Mouse (Mus musculus) embryonic facial prominence, embryonic 12.5 days (tissue): ENCODE data around the gene Slc27a4. TPM values are rescaled to one million over a fixed set of nuclear protein-coding genes. Genes with fewer than 3 reads are reported as not detected.

Experiments
- ATAC-seq: fragments of 200-750 bp; cut with Nextera tagmentation; 2 replicates; pipeline ENCODE4 v1.8.0; 2017; ENCODE audit not compliant: insufficient number of reproducible peaks, insufficient read depth, low FRiP score, low TSS enrichment
- H3K27ac ChIP-seq: fragments of 300-500 bp; sonication (generic); 2 replicates; pipeline ENCODE4 v1.5.1; 2016; ENCODE audit warnings: mild to moderate bottlenecking
- H3K27me3 ChIP-seq: fragments of 300-500 bp; sonication (generic); 2 replicates; pipeline ENCODE4 v1.6.1; 2016; ENCODE audit warnings: mild to moderate bottlenecking, moderate library complexity
- H3K36me3 ChIP-seq: fragments of 300-500 bp; sonication (generic); 2 replicates; pipeline ENCODE4 v1.6.1; 2016; ENCODE audit warnings: mild to moderate bottlenecking
- H3K4me1 ChIP-seq: fragments of 300-500 bp; sonication (generic); 2 replicates; pipeline ENCODE4 v1.6.1; 2016
- H3K4me2 ChIP-seq: fragments of 300-500 bp; sonication (generic); replicated peaks from 2 replicates; pipeline ENCODE4 v1.6.1; 2016; ENCODE audit warnings: mild to moderate bottlenecking, moderate library complexity
- H3K4me3 ChIP-seq: fragments of 300-500 bp; sonication (generic); 2 replicates; pipeline ENCODE4 v1.5.1; 2016; ENCODE audit warnings: mild to moderate bottlenecking
- H3K9ac ChIP-seq: fragments of 300-500 bp; sonication (generic); 2 replicates; pipeline ENCODE4 v1.6.1; 2016; ENCODE audit warnings: mild to moderate bottlenecking, moderate library complexity
- H3K9me3 ChIP-seq: fragments of 300-500 bp; sonication (generic); 2 replicates; pipeline ENCODE4 v1.6.1; 2016; ENCODE audit warnings: mild to moderate bottlenecking, moderate library complexity
- WGBS: fragments of 180-500 bp; shearing (Covaris S2); methylation state at CpG from one replicate; pipeline ENCODE4 v1.1.7; 2016; 5-methylcytosine and 5-hydroxymethylcytosine counted together
- polyA plus RNA-seq: library from polyadenylated mRNA; unstranded; fragments of >200 nt; fragmentation: Nextera tagmentation; extraction: Ambion mirVana; gene quantifications from 2 replicates; pipeline ENCODE4 v1.2.1, GENCODE M21; 2016

Gene Slc27a4
- polyA plus RNA-seq, 1 experiment from 2014 or later = 18.2 TPM

- Histone ChIP-seq H3K36me3 (peaks cover 19% of the 10 kb centered on the region), H3K27ac (no peak overlapping the region), H3K9ac (no peak overlapping the region), H3K27me3 (peaks cover 63% of the 10 kb centered on the region), H3K9me3 (no peaks in the 10 kb centered on the region), H3K4me3 (no peak overlapping the region), H3K4me2 (no peak overlapping the region), H3K4me1 (peaks cover 14% of the 10 kb centered on the region; the same call in 1 of the 2 replicates)
- WGBS = 47% methylated on average over 3 of the region's 3 CpGs
- ATAC-seq = no peak
Observed at GRCm38 (mm10) chr2:29846911-29847310, 44.5 kb downstream of the Slc27a4 start.

- no peak overlapping the region for H3K4me2 ChIP-seq
- H3K36me3 ChIP-seq = no peaks in the 10 kb centered on the region
- H3K9me3 ChIP-seq = no peaks in the 10 kb centered on the region
- H3K4me1 ChIP-seq = peaks cover 14% of the 10 kb centered on the region; the same call in 1 of the 2 replicates
- no peak overlapping the region for H3K9ac ChIP-seq
- H3K27ac ChIP-seq = no peak overlapping the region
- WGBS = 78% methylated on average over 8 of the region's 8 CpGs
- no peak for ATAC-seq
- H3K4me3 ChIP-seq = no peak overlapping the region
- peaks cover 48% of the 10 kb centered on the region for H3K27me3 ChIP-seq
Observed at GRCm38 (mm10) chr2:29849041-29849440, 46.6 kb downstream of the Slc27a4 start.

DNA sequence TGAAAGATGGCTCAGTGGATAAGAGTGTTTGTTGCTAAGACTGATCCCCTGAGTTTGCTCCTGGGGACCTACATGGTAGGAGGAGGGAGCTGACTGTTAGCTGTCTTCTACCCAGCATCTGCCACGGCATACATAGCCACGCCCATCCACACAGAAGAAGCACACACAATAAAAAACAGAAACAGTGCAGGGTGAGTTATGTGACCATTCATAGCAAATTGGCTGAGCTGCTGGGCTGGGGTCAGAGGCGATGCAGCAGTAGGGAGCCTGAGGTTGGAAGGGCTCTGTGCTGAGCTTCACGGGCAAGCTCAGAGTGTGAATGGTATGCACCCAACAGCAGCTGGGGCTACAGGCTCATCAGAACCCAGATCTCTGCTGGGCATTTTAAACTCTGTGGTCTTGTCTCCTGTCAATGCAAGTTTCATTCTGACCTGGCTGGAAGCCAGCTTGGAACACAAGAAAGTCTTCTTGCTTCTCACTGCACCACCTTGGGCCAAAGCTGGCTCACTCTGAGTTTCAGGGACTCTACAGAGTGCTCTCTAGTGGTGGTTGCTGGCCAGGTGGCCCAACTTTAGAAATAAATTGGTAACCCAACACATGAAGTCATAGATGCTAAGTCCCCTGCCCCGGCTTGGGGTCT lies 47.5 kb downstream of the Slc27a4 start:
- Histone ChIP-seq H3K27ac (no peak overlapping the region), H3K27me3 (peaks cover 39% of the 10 kb centered on the region), H3K4me2 (no peak overlapping the region), H3K4me1 (peaks cover 14% of the 10 kb centered on the region; the same call in 1 of the 2 replicates), H3K36me3 (no peaks in the 10 kb centered on the region), H3K4me3 (no peak overlapping the region), H3K9ac (no peak overlapping the region), H3K9me3 (no peaks in the 10 kb centered on the region)
- ATAC-seq = no peak
- WGBS = 61% methylated on average over 5 of the region's 5 CpGs

DNA sequence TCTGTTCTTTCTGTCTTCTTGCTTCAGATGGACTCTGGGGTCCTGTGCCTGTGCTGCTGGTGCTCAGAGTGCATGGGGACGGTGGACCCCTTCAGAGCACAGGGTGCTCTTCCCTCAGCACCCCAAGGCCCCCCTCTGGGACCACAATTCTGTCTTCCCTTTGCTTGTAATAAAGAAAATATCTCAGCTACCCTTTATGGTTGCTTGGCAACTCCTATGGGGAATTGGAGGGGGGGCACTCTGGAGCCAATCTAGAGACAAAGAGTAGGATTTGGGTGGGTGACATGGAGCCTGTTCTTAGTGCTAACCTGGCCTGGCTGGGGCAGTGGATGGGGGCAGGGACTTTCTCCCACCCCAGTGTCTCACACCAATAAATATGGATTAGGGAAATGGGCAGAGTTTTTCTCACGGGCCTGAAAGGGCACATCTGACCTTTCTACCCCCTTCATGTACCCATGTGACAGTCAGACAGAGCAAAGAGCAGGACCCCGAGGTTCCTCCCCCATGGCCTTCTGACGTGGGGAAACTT lies 50.6 kb downstream of the Slc27a4 start:
- no peak overlapping the region for H3K4me2 ChIP-seq
- H3K36me3 ChIP-seq = no peaks in the 10 kb centered on the region
- no peak overlapping the region for H3K9ac ChIP-seq
- no peaks in the 10 kb centered on the region for H3K9me3 ChIP-seq
- no peak overlapping the region for H3K27ac ChIP-seq
- H3K4me1 ChIP-seq = 0 out of 2 replicates have a peak, but pooled peaks cover 6% of the 10 kb centered on the region
- no peak overlapping the region for H3K4me3 ChIP-seq
- ATAC-seq = no peak
- WGBS = 42% methylated on average over 4 of the region's 4 CpGs
- H3K27me3 ChIP-seq = peaks cover 15% of the 10 kb centered on the region

DNA sequence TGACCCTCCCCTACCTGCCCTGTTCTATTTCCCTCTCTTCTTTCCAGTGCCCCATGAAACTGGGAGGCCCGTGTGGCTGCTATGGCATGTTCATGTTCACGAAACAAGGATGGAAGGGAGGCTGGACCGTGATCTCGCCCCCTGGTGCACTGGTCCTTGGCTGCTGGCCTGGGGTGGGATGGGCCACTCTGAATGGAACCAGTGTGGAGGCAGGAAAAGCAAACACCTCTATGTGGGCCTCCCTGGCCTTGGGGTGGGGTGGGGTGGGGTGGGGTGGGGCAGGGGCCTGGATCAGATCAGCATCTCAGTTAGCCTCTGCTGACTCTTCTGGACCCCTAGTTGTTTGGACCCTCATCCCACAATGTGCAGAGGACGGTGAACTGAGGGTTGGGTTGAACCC lies 51.3 kb downstream of the Slc27a4 start:
- no peak overlapping the region for H3K27ac ChIP-seq
- no peak for ATAC-seq
- H3K4me3 ChIP-seq = no peak overlapping the region

DNA sequence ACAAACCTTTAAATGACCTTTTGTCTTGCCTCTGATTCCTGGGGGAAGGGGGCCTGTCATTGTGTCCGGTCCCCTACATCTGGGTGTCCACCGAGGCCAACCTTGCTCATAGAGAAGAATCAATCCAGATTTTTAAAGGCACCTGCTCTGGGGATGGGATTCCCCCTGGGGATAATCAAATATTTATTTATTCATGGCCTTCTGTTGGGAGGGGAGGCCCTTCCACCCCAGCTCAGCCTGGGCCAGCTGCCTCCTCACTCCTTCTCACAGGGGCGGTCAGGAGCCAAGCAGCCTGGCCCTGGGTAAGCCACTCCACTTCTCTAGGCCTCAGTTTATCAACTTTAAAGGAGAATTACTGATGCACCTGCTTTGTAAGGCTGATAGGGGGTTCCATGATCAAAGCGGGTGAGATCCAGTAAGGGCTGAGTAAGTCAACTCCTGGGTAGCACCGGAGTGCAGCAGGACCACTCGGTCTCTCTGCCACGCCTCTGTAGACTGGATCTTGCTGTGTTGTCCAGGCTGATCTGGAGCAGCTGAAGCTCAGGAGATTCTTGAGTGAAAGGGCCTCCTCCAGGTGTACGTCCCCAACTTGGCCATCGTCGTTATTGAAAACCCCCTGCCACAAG lies 53.3 kb downstream of the Slc27a4 start:
- H3K27me3 ChIP-seq = peaks cover 7% of the 10 kb centered on the region; the same call in 1 of the 2 replicates
- H3K36me3 ChIP-seq = no peaks in the 10 kb centered on the region
- H3K27ac ChIP-seq = no peak overlapping the region
- H3K9me3 ChIP-seq = no peaks in the 10 kb centered on the region
- ATAC-seq = no peak
- WGBS = 74% methylated on average over 10 of the region's 10 CpGs
- H3K4me2 ChIP-seq = no peak overlapping the region
- H3K4me3 ChIP-seq = no peak overlapping the region
- H3K9ac ChIP-seq = no peak overlapping the region
- no peaks in the 10 kb centered on the region for H3K4me1 ChIP-seq

More for the DNA sequence above, 51.3 kb downstream of the Slc27a4 start:
- Histone ChIP-seq H3K4me1 (0 out of 2 replicates have a peak, but pooled peaks cover 6% of the 10 kb centered on the region), H3K27me3 (peaks cover 8% of the 10 kb centered on the region), H3K36me3 (no peaks in the 10 kb centered on the region), H3K9ac (no peak overlapping the region), H3K9me3 (no peaks in the 10 kb centered on the region), H3K4me2 (no peak overlapping the region)
- WGBS = 71% methylated on average over 5 of the region's 5 CpGs

- 14% methylated on average over 19 of the region's 19 CpGs for WGBS
- Histone ChIP-seq H3K4me3 (no peak overlapping the region), H3K36me3 (no peaks in the 10 kb centered on the region), H3K27ac (no peak overlapping the region), H3K27me3 (peaks cover 7% of the 10 kb centered on the region; the same call in 1 of the 2 replicates), H3K9ac (no peak overlapping the region; the same call in 1 of the 2 replicates), H3K4me1 (no peaks in the 10 kb centered on the region), H3K4me2 (no peak overlapping the region), H3K9me3 (no peaks in the 10 kb centered on the region)
- ATAC-seq = no peak
Observed at GRCm38 (mm10) chr2:29856451-29857260, 54.2 kb downstream of the Slc27a4 start.

DNA sequence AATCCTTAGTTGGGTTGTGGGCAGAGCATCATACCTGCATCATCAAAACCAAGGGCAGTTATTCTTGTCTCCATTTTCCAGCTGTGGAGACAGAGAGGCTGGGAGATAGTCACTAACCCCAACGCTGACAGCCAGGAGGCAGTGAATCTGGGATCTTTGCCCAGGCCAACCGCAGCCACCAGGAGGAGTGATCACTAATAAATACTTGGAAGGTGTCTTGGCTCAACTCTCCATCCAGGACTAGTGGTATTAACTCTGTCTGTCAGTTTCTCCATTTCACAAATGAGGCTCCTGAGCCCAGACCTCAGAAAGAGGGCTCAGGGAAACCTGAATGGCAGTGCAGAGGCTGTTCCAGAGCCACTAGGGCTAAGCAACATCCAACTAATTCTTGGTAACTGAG lies 54.9 kb downstream of the Slc27a4 start:
- no peak overlapping the region for H3K4me3 ChIP-seq
- 53% methylated on average over 2 of the region's 2 CpGs for WGBS
- H3K27me3 ChIP-seq = peaks cover 7% of the 10 kb centered on the region; the same call in 1 of the 2 replicates
- H3K27ac ChIP-seq = no peak overlapping the region
- H3K9me3 ChIP-seq = no peaks in the 10 kb centered on the region
- ATAC-seq = no peak
- H3K36me3 ChIP-seq = no peaks in the 10 kb centered on the region
- no peaks in the 10 kb centered on the region for H3K4me1 ChIP-seq
- no peak overlapping the region for H3K9ac ChIP-seq
- no peak overlapping the region for H3K4me2 ChIP-seq

- Histone ChIP-seq H3K4me2 (no peak overlapping the region), H3K4me3 (no peak overlapping the region), H3K4me1 (no peaks in the 10 kb centered on the region), H3K27ac (no peak overlapping the region), H3K9me3 (no peaks in the 10 kb centered on the region), H3K9ac (no peak overlapping the region), H3K27me3 (peaks cover 7% of the 10 kb centered on the region; the same call in 1 of the 2 replicates), H3K36me3 (no peaks in the 10 kb centered on the region)
- WGBS = 68% methylated on average over 5 of the region's 5 CpGs
- no peak for ATAC-seq
Observed at GRCm38 (mm10) chr2:29857967-29858366, 55.5 kb downstream of the Slc27a4 start.

DNA sequence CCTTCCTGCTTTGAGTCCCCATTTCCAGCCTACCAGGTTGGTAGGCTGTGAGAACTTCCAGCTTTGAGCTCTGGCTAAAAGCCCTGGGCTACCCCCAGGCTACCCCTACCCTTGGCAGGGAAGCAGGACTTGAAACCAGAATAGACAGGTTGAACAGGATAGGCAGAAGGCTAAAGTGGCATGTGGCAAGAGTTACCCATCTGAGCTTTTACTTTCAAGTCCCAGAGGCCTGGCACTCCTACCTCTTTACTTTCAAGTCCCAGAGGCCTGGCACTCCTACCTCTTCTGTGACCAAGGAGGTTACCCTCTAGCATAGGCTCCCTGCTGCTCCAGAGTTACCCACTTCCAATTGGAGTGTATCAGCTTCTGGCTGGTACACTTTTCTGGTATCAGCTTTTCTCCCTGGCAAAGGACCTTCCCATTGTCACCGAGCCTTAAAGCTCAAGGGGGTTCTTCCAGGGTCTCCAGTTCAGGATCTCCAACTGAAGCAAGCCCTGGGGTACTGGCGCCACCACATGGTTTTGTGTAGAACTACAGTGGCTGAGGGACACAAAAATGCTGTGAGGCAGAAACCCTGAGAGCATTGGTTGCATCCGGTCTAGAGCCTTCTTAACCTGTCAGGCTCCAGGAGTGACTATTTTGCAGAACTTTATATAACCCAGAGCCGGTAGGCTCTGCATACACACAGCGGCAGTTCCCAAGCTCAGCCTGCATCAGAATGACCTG lies 56.5 kb downstream of the Slc27a4 start:
- H3K9ac ChIP-seq = no peak overlapping the region
- no peaks in the 10 kb centered on the region for H3K9me3 ChIP-seq
- no peak overlapping the region for H3K4me2 ChIP-seq
- WGBS = 13% methylated on average over 5 of the region's 5 CpGs
- H3K4me1 ChIP-seq = no peaks in the 10 kb centered on the region
- H3K27ac ChIP-seq = no peak overlapping the region
- H3K36me3 ChIP-seq = no peaks in the 10 kb centered on the region
- no peak for ATAC-seq
- no peak overlapping the region for H3K4me3 ChIP-seq
- peaks cover 7% of the 10 kb centered on the region; the same call in 1 of the 2 replicates for H3K27me3 ChIP-seq

GRCm38 (mm10) chr2:29865125-29865524 lies 62.7 kb downstream of the Slc27a4 start:
- Histone ChIP-seq H3K27me3 (no peaks in the 10 kb centered on the region), H3K4me1 (peaks cover 7% of the 10 kb centered on the region), H3K4me3 (no peak overlapping the region), H3K9ac (no peak overlapping the region), H3K4me2 (no peak overlapping the region), H3K36me3 (no peaks in the 10 kb centered on the region), H3K27ac (no peak overlapping the region), H3K9me3 (no peaks in the 10 kb centered on the region)
- no peak for ATAC-seq
- 59% methylated on average over 4 of the region's 4 CpGs for WGBS
